Mouse (Mus musculus): Measurements from ENCODE around the gene Heatr3.
"Not testable (repeated sequence)": the region's sequence is repeated elsewhere in the genome, so short reads cannot be mapped to it uniquely, and the experiment has no call there.

Heatr3 gene

GRCm38 (mm10) chr8:88185716-88186115 lies 48.1 kb downstream of the Heatr3 start:
- DNase-seq (ENCODE audit: extremely low read depth, low read depth) = no peak

GRCm38 (mm10) chr8:88197328-88197727 lies 59.7 kb downstream of the Heatr3 start:
- no peak for DNase-seq (ENCODE audit: extremely low read depth, low read depth)

- peak; percentile 19 for DNase-seq (ENCODE audit: extremely low read depth, low read depth)
Measured at GRCm38 (mm10) chr8:88198551-88198944, 60.9 kb downstream of the Heatr3 start.

GRCm38 (mm10) chr8:88198945-88199571 lies 61.4 kb downstream of the Heatr3 start, which contains the start of gene Tent4b:
Gene Tent4b (plus strand): TSS chr8:88199213.
- peak; percentile 49 for DNase-seq (ENCODE audit: extremely low read depth, low read depth)

GRCm38 (mm10) chr8:88199700-88200601 lies 62.3 kb downstream of the Heatr3 start:
- DNase-seq (ENCODE audit: extremely low read depth, low read depth) = no peak

- DNase-seq (ENCODE audit: extremely low read depth, low read depth) = no peak
Measured at GRCm38 (mm10) chr8:88200724-88201495, 63.3 kb downstream of the Heatr3 start.

- no peak for DNase-seq (ENCODE audit: extremely low read depth, low read depth)
Measured at GRCm38 (mm10) chr8:88201641-88202040, 64.0 kb downstream of the Heatr3 start.

GRCm38 (mm10) chr8:88206016-88206415 lies 68.4 kb downstream of the Heatr3 start:
- no peak for DNase-seq (ENCODE audit: extremely low read depth, low read depth)

- no peak for DNase-seq (ENCODE audit: extremely low read depth, low read depth)
Measured at GRCm38 (mm10) chr8:88207121-88207821, 69.6 kb downstream of the Heatr3 start.

- not testable (repeated sequence) for DNase-seq (ENCODE audit: extremely low read depth, low read depth)
Measured at GRCm38 (mm10) chr8:88209930-88210827, 72.5 kb downstream of the Heatr3 start.

- DNase-seq (ENCODE audit: extremely low read depth, low read depth) = no peak
Measured at GRCm38 (mm10) chr8:88221353-88221752, 83.7 kb downstream of the Heatr3 start.
